21 mouse cellular contexts compared by ENCODE assay signal in genomic region chr4:138479595-138479994, GRCm38 (mm10). TPM values are rescaled to one million over a fixed set of nuclear protein-coding genes. Genes with fewer than 3 reads are reported as not detected.
DNase-seq lines count a peak whose midpoint lies in the region; ATAC-seq and TF ChIP-seq lines count a peak whose summit lies in the region.
"Had no signal": no experiment of that assay in that cellular context is flagged by ENCODE, and none has a peak within 500 bp of the region (broad histone marks: within the 10 kb centered on the region; RNA-seq: fewer than 3 reads in every experiment).

No protein-coding gene starts in this region.

- H3K9ac ChIP-seq in forebrain, embryonic 11.5 days (ENCODE audit: low read length), result no peak overlapping the region
- H3K9ac ChIP-seq: embryonic facial prominence, embryonic 12.5 days; heart, embryonic 13.5 days; hindbrain, embryonic 14.5 days; intestine, embryonic 15.5 days; liver, embryonic 14.5 days; lung, embryonic 15.5 days had no signal

- no peak overlapping the region for H3K4me3 ChIP-seq in olfactory bulb, adult 2 months (ENCODE audit: insufficient read depth, low read depth, low read length)
- no peak overlapping the region for H3K4me3 ChIP-seq in forebrain, embryonic 11.5 days (ENCODE audit: low read depth, low read length)
- H3K4me3 ChIP-seq: embryonic facial prominence, embryonic 12.5 days; erythroblast, embryonic 14.5 days; heart, embryonic 13.5 days; intestine, embryonic 15.5 days; lung, embryonic 15.5 days; midbrain, embryonic 10.5 days had no signal

- DNase-seq in layer of hippocampus, adult 18-20 months (ENCODE audit: low spot score in 2 of 2), result peak; percentile 66 to 85
- DNase-seq in layer of hippocampus, postnatal 14 days (ENCODE audit: low spot score in 2 of 2), result no peak
- peak; percentile 90 for DNase-seq in brain, adult 2 months (ENCODE audit: low read depth, low spot score)
- DNase-seq in layer of hippocampus, postnatal 36 days, result peak; percentile 69
- DNase-seq in forebrain, embryonic 11.5 days (ENCODE audit: low spot score), result no peak
- no peak for DNase-seq in kidney, adult 18-20 months
- DNase-seq: B cell, adult 2 months; cerebellum, postnatal 10 days; heart, adult 11 months; thymus, adult 18-20 months had no signal

- no peak overlapping the region for H3K4me2 ChIP-seq in forebrain, embryonic 11.5 days (ENCODE audit: low read depth, low read length, severe bottlenecking)
- H3K4me2 ChIP-seq: embryonic facial prominence, embryonic 12.5 days; heart, embryonic 13.5 days; hindbrain, embryonic 14.5 days; intestine, embryonic 15.5 days; lung, embryonic 15.5 days had no signal

- TF ChIP-seq POLR2A in olfactory bulb, adult 2 months (IDR thresholded peaks at IDR 0.05; ENCODE audit: insufficient read depth, low read depth, low read length), result no peak

- H3K27me3 ChIP-seq in forebrain, embryonic 11.5 days (ENCODE audit: control insufficient read depth, insufficient read depth, low read length), result no peaks in the 10 kb centered on the region
- H3K27me3 ChIP-seq: intestine, embryonic 15.5 days had no signal

- whole genome bisulfite sequencing in olfactory bulb, adult 2 months, result 37% methylated on average over 7 of the region's 7 CpGs
- 85% methylated on average over 7 of the region's 7 CpGs for WGBS in forebrain, embryonic 11.5 days

- peak overlapping the region; percentile 63 for H3K27ac ChIP-seq in olfactory bulb, adult 2 months (ENCODE audit: insufficient read depth, low read depth, low read length)
- no peak overlapping the region for H3K27ac ChIP-seq in forebrain, embryonic 11.5 days (ENCODE audit: low read depth, low read length)
- H3K27ac ChIP-seq: embryonic facial prominence, embryonic 12.5 days; heart, embryonic 13.5 days; hindbrain, embryonic 14.5 days; intestine, embryonic 15.5 days; liver, embryonic 14.5 days; lung, embryonic 15.5 days; macrophage; midbrain, embryonic 10.5 days had no signal

- no peak for TF ChIP-seq CTCF in olfactory bulb, adult 2 months (IDR thresholded peaks at IDR 0.05; ENCODE audit: insufficient read depth, low read depth, low read length)

- peaks cover 49% of the 10 kb centered on the region for H3K4me1 ChIP-seq in olfactory bulb, adult 2 months (ENCODE audit: control insufficient read depth, insufficient read depth, low read length)
- no peaks in the 10 kb centered on the region for H3K4me1 ChIP-seq in forebrain, embryonic 11.5 days (replicated peaks; ENCODE audit: control insufficient read depth, insufficient read depth, low read length)
- H3K4me1 ChIP-seq: embryonic facial prominence, embryonic 12.5 days; heart, embryonic 13.5 days had no signal

- H3K9me3 ChIP-seq in forebrain, embryonic 11.5 days (ENCODE audit: control insufficient read depth, low read length), result no peaks in the 10 kb centered on the region
- H3K9me3 ChIP-seq: embryonic facial prominence, embryonic 12.5 days; heart, embryonic 13.5 days; intestine, embryonic 15.5 days; lung, embryonic 15.5 days; midbrain, embryonic 10.5 days had no signal

- ATAC-seq in forebrain, embryonic 11.5 days (replicated peaks; ENCODE audit: low FRiP score), result no peak
- ATAC-seq: forebrain, embryonic 14.5 days; intestine, embryonic 15.5 days had no signal

- H3K36me3 ChIP-seq in forebrain, embryonic 11.5 days (ENCODE audit: control insufficient read depth, insufficient read depth, low read length), result no peaks in the 10 kb centered on the region
- H3K36me3 ChIP-seq: embryonic facial prominence, embryonic 12.5 days; heart, embryonic 13.5 days; intestine, embryonic 15.5 days; lung, embryonic 15.5 days; midbrain, embryonic 10.5 days had no signal

RNA-seq across cellular contexts. Expression of gene Camk2n1, which starts 25.5 kb away (rescaled TPM):
- 100 to 1,000 TPM; 405 to 413 TPM for total RNA-seq in layer of hippocampus, adult 18-20 months (2021)
- total RNA-seq in layer of hippocampus, postnatal 14 days (2021), result 100 to 1,000 TPM; 211 to 242 TPM
- 100 to 1,000 TPM; 359 to 375 TPM for total RNA-seq in layer of hippocampus, postnatal 36 days (2021)
- 114 and 206 TPM in 2 replicates for polyA plus RNA-seq in olfactory bulb, adult 2 months (2012; ENCODE audit: insufficient read depth, insufficient read length, low replicate concordance, missing spikeins)
- 2.2 and 2.5 TPM in 2 replicates for polyA plus RNA-seq in forebrain, embryonic 11.5 days (2014; fragmentation: Nextera tagmentation; extraction: Ambion mirVana)
- polyA plus RNA-seq: macrophage had no signal

RNA-seq across cellular contexts. Expression of gene Mul1, which starts 45.1 kb away (rescaled TPM):
- 10 to 100 TPM; 67.3 to 68.5 TPM for total RNA-seq in layer of hippocampus, adult 18-20 months (2021)
- 10 to 100 TPM; 43.4 to 46.7 TPM for total RNA-seq in layer of hippocampus, postnatal 14 days (2021)
- 10 to 100 TPM; 53.4 to 62.5 TPM for total RNA-seq in layer of hippocampus, postnatal 36 days (2021)
- polyA plus RNA-seq in olfactory bulb, adult 2 months (2012; ENCODE audit: insufficient read depth, insufficient read length, low replicate concordance, missing spikeins), result not detected in 2 replicates
- polyA plus RNA-seq in forebrain, embryonic 11.5 days (2014; fragmentation: Nextera tagmentation; extraction: Ambion mirVana), result 18.6 and 21.1 TPM in 2 replicates

Comparison
In these comparisons a context has a peak if more than half of its experiments do, and no peak if none do; other contexts are left out.
1. DNase-seq: peak in layer of hippocampus, adult 18-20 months (2 of 2), brain, adult 2 months (single experiment) and layer of hippocampus, postnatal 36 days (2 of 2); none in layer of hippocampus, postnatal 14 days (0 of 2), forebrain, embryonic 11.5 days (single experiment) and kidney, adult 18-20 months (single experiment).